Mouse (Mus musculus): ENCODE data around the gene Ptpn13.

- TF ChIP-seq CTCF (IDR thresholded peaks at IDR 0.05; ENCODE audit: control insufficient read depth, insufficient read depth, insufficient replicate concordance, low read depth, low read length) (no peak), POLR2A (IDR thresholded peaks at IDR 0.05; ENCODE audit: control insufficient read depth, low read depth, low read length) (no peak)
Observed at GRCm38 (mm10) chr5:103458411-103458810, 33.4 kb downstream of the Ptpn13 start.
